Mouse (Mus musculus): ENCODE measurements at regions not wholly inside any gene's neighbourhood (a gene's known extent, or its start where the extent isn't known, plus 50 kb on each side); places are given as distances from the start of the nearest gene placed in this dataset.

DNA sequence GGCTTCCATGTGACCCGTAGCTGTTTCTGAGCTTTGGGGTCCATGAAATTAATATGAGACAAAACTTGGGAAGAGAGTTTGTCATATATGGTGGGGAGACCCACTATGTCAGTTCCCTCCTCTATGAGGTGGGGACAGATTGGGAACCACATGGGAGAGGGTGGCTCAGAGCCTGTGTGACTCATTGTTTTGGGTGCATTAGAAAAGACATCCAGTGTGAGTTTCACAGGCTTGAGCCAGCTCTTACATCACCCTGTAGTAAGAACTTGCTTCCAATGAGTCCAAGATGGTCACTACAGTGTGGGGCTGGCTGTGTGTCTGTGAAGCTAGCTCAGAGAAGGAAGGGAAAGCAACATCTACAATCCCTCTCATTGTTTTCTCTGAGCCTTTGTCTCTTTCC, 314.6 kb upstream of the Myt1l start:
- no peaks in the 10 kb centered on the region for H3K36me3 ChIP-seq (ENCODE audit: control insufficient read depth in 1 of 2, insufficient read depth in 2 of 2, low read length in 2 of 2)
- H3K9ac ChIP-seq (ENCODE audit: control insufficient read depth, low read depth, low read length, poor library complexity, severe bottlenecking) = no peak overlapping the region
- H3K4me3 ChIP-seq (ENCODE audit: control insufficient read depth in 1 of 2, insufficient read depth in 1 of 2, low read depth in 2 of 2, low read length in 2 of 2) = no peak overlapping the region
- H3K79me2 ChIP-seq (ENCODE audit: control insufficient read depth, insufficient read depth, low read length, poor library complexity) = no peaks in the 10 kb centered on the region
- no peak for DNase-seq (ENCODE audit: low read depth, low spot score)
- no peaks in the 10 kb centered on the region for H3K4me1 ChIP-seq (ENCODE audit: control insufficient read depth in 1 of 2, insufficient read depth in 2 of 2, low read length in 2 of 2)
- no peaks in the 10 kb centered on the region for H3K9me3 ChIP-seq (replicated peaks; ENCODE audit: insufficient read depth, low read length)
- H3K27me3 ChIP-seq (ENCODE audit: control insufficient read depth in 1 of 2, insufficient read depth in 2 of 2, low read length in 2 of 2) = no peaks in the 10 kb centered on the region
- TF ChIP-seq TBP (IDR thresholded peaks at IDR 0.05; ENCODE audit: low read depth, low read length) (no peak), SMC3 (IDR thresholded peaks at IDR 0.05; ENCODE audit: low read depth, low read length) (no peak), UBTF (IDR thresholded peaks at IDR 0.05; ENCODE audit: borderline replicate concordance, insufficient read depth, low read depth, low read length) (no peak), RCOR1 (IDR thresholded peaks at IDR 0.05; ENCODE audit: low read depth, low read length) (no peak), ETS1 (IDR thresholded peaks at IDR 0.05; ENCODE audit: low read depth, low read length) (no peak), ZMIZ1 (IDR thresholded peaks at IDR 0.05; ENCODE audit: low read depth, low read length) (no peak), MYB (IDR thresholded peaks at IDR 0.05; ENCODE audit: low read depth, low read length) (no peak), POLR2A (IDR thresholded peaks at IDR 0.05; ENCODE audit: control insufficient read depth in 1 of 2, insufficient read depth in 1 of 2, low read depth in 1 of 2, low read length in 2 of 2, poor library complexity in 1 of 2) (no peak), ZNF384 (IDR thresholded peaks at IDR 0.05; ENCODE audit: low read depth, low read length) (no peak), USF1 (IDR thresholded peaks at IDR 0.05; ENCODE audit: low read depth, low read length) (no peak), POLR2AphosphoS5 (IDR thresholded peaks at IDR 0.05; ENCODE audit: borderline replicate concordance, low read depth, low read length) (no peak), NRF1 (IDR thresholded peaks at IDR 0.05; ENCODE audit: insufficient read depth, low read depth, low read length, poor library complexity, severe bottlenecking) (no peak), NELFE (IDR thresholded peaks at IDR 0.05; ENCODE audit: low read depth, low read length) (no peak), RAD21 (IDR thresholded peaks at IDR 0.05; ENCODE audit: low read depth, low read length) (no peak), MAFK (IDR thresholded peaks at IDR 0.05; ENCODE audit: borderline replicate concordance, low read depth, low read length) (no peak), POLR2AphosphoS2 (IDR thresholded peaks at IDR 0.05; ENCODE audit: low read length) (no peak), KAT2A (conservative IDR thresholded peaks at IDR 0.05; ENCODE audit: low read depth, low read length) (no peak), GATA1 (IDR thresholded peaks at IDR 0.05; ENCODE audit: low read depth, low read length) (no peak), ELF1 (IDR thresholded peaks at IDR 0.05; ENCODE audit: low read depth, low read length) (no peak), SIN3A (IDR thresholded peaks at IDR 0.05; ENCODE audit: low read length) (no peak)
- H3K27ac ChIP-seq (ENCODE audit: control insufficient read depth, low read depth, low read length) = no peak overlapping the region

DNA sequence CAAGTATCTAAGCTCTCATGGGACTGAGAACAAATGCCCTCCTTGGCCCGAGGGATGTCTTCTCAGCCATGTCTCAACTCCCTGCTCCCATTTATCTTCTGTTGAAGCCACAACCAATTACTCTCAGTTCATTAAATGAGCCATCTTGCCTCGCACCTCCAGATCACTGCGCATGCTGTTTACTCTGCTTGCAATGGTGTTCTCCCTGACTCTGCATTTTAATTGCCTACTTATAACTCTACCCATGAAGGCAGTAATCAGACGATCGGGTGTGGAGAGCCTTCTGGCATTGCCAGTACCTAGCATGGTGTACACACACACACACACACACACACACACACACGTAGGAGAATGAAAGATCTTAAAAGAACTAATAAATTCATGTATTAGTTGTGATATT, 306.1 kb upstream of the Myt1l start:
- H3K27me3 ChIP-seq (ENCODE audit: control insufficient read depth in 1 of 2, insufficient read depth in 2 of 2, low read length in 2 of 2) = no peaks in the 10 kb centered on the region
- no peaks in the 10 kb centered on the region for H3K79me2 ChIP-seq (ENCODE audit: control insufficient read depth, insufficient read depth, low read length, poor library complexity)
- no peak for TF ChIP-seq POLR2AphosphoS2 (IDR thresholded peaks at IDR 0.05; ENCODE audit: low read length)
- no peak for TF ChIP-seq NRF1 (IDR thresholded peaks at IDR 0.05; ENCODE audit: insufficient read depth, low read depth, low read length, poor library complexity, severe bottlenecking)
- no peak for TF ChIP-seq CTCF (IDR thresholded peaks at IDR 0.05 in 2 of 3, conservative IDR thresholded peaks at IDR 0.05 in 1 of 3; ENCODE audit: control insufficient read depth in 1 of 3, insufficient read depth in 1 of 3, low read depth in 2 of 3, low read length in 3 of 3, poor library complexity in 1 of 3, severe bottlenecking in 1 of 3)
- TF ChIP-seq POLR2AphosphoS5 (IDR thresholded peaks at IDR 0.05; ENCODE audit: borderline replicate concordance, low read depth, low read length) = no peak
- no peak for TF ChIP-seq EP300 (IDR thresholded peaks at IDR 0.05; ENCODE audit: low read depth in 1 of 2, low read length in 2 of 2)
- no peak for TF ChIP-seq USF1 (IDR thresholded peaks at IDR 0.05; ENCODE audit: low read depth, low read length)
- no peak for TF ChIP-seq GATA1 (IDR thresholded peaks at IDR 0.05; ENCODE audit: low read depth, low read length)
- no peak for TF ChIP-seq UBTF (IDR thresholded peaks at IDR 0.05; ENCODE audit: borderline replicate concordance, insufficient read depth, low read depth, low read length)
- no peak for TF ChIP-seq ZKSCAN1 (IDR thresholded peaks at IDR 0.05; ENCODE audit: low read depth, low read length)
- TF ChIP-seq RCOR1 (IDR thresholded peaks at IDR 0.05; ENCODE audit: low read depth, low read length) = no peak
- no peak for TF ChIP-seq MEF2A (IDR thresholded peaks at IDR 0.05; ENCODE audit: extremely low read depth, insufficient replicate concordance, low read depth, low read length, poor library complexity, severe bottlenecking)
- TF ChIP-seq E2F4 (IDR thresholded peaks at IDR 0.05; ENCODE audit: borderline replicate concordance, low read depth, low read length) = no peak
- TF ChIP-seq GABPA (IDR thresholded peaks at IDR 0.05; ENCODE audit: low read depth, low read length) = no peak
- TF ChIP-seq SIN3A (IDR thresholded peaks at IDR 0.05; ENCODE audit: low read length) = no peak
- TF ChIP-seq ZMIZ1 (IDR thresholded peaks at IDR 0.05; ENCODE audit: low read depth, low read length) = no peak
- no peak overlapping the region for H3K27ac ChIP-seq (ENCODE audit: control insufficient read depth, low read depth, low read length)
- H3K9ac ChIP-seq (ENCODE audit: control insufficient read depth, low read depth, low read length, poor library complexity, severe bottlenecking) = no peak overlapping the region
- no peaks in the 10 kb centered on the region for H3K4me1 ChIP-seq (ENCODE audit: control insufficient read depth in 1 of 2, insufficient read depth in 2 of 2, low read length in 2 of 2)
- no peaks in the 10 kb centered on the region for H3K9me3 ChIP-seq (replicated peaks; ENCODE audit: insufficient read depth, low read length)
- DNase-seq (ENCODE audit: low read depth, low spot score) = no peak
- H3K4me3 ChIP-seq (ENCODE audit: control insufficient read depth in 1 of 2, insufficient read depth in 1 of 2, low read depth in 2 of 2, low read length in 2 of 2) = no peak overlapping the region
- no peaks in the 10 kb centered on the region for H3K36me3 ChIP-seq (ENCODE audit: control insufficient read depth in 1 of 2, insufficient read depth in 2 of 2, low read length in 2 of 2)

All from MEL (cell line).